Mouse (Mus musculus) ovary, adult 18-20 months (tissue): ENCODE measurements around the gene Ppara.
A peak's percentile ranks its signal among the peaks of the same experiment; 100 is the strongest.

Experiments
- DNase-seq: peaks from one replicate; pipeline ENCODE4 v3.0.0; 2022; ENCODE audit warnings: low spot score, mixed read lengths

The Ppara gene

GRCm38 (mm10) chr15:85705013-85705528, 29.7 kb upstream of the Ppara start:
- no peak for DNase-seq

GRCm38 (mm10) chr15:85705566-85706332, 29.0 kb upstream of the Ppara start:
- DNase-seq = peak; percentile 64

GRCm38 (mm10) chr15:85706527-85706926, 28.3 kb upstream of the Ppara start:
- no peak for DNase-seq

- no peak for DNase-seq
These were observed 27.8 kb upstream of the Ppara start for GRCm38 (mm10) chr15:85707017-85707416.

- no peak for DNase-seq
These were observed 27.2 kb upstream of the Ppara start for GRCm38 (mm10) chr15:85707458-85708030.

- no peak for DNase-seq
These were observed 26.6 kb upstream of the Ppara start for GRCm38 (mm10) chr15:85708217-85708616.

GRCm38 (mm10) chr15:85708843-85709242, 25.9 kb upstream of the Ppara start:
- DNase-seq = no peak

GRCm38 (mm10) chr15:85709268-85709973, 25.4 kb upstream of the Ppara start:
- DNase-seq = peak; percentile 78

GRCm38 (mm10) chr15:85710179-85710578, 24.6 kb upstream of the Ppara start:
- DNase-seq = no peak

GRCm38 (mm10) chr15:85710641-85711580, 23.9 kb upstream of the Ppara start:
- DNase-seq = no peak

- DNase-seq = no peak
These were observed 22.1 kb upstream of the Ppara start for GRCm38 (mm10) chr15:85712565-85713168.

GRCm38 (mm10) chr15:85713417-85713816, 21.4 kb upstream of the Ppara start:
- DNase-seq = no peak

GRCm38 (mm10) chr15:85715059-85715458, 19.7 kb upstream of the Ppara start:
- no peak for DNase-seq

GRCm38 (mm10) chr15:85716045-85716444, 18.7 kb upstream of the Ppara start:
- peak; percentile 45 for DNase-seq

GRCm38 (mm10) chr15:85716591-85716990, 18.2 kb upstream of the Ppara start:
- DNase-seq = no peak

- DNase-seq = no peak
These were observed 17.8 kb upstream of the Ppara start for GRCm38 (mm10) chr15:85717008-85717407.

GRCm38 (mm10) chr15:85717800-85718199, 17.0 kb upstream of the Ppara start:
- no peak for DNase-seq

- no peak for DNase-seq
These were observed 15.8 kb upstream of the Ppara start for GRCm38 (mm10) chr15:85719017-85719416.

- DNase-seq = no peak
These were observed 14.4 kb upstream of the Ppara start for GRCm38 (mm10) chr15:85720366-85720841.

- no peak for DNase-seq
These were observed 10.3 kb upstream of the Ppara start for GRCm38 (mm10) chr15:85724271-85725165.
